Mouse (Mus musculus): Measurements from ENCODE around the gene Dusp2.

- TF ChIP-seq CTCF (IDR thresholded peaks at IDR 0.05; ENCODE audit: borderline replicate concordance, insufficient read depth, low read depth, low read length): no peak
- TF ChIP-seq POLR2A (IDR thresholded peaks at IDR 0.05; ENCODE audit: borderline replicate concordance, insufficient read depth, low read length): no peak
These were observed 34.1 kb upstream of the Dusp2 start for GRCm38 (mm10) chr2:127301883-127302282.
